Mouse (Mus musculus) testis, adult 2 months (tissue): Measurements from ENCODE around the gene Rad51b.

ENCODE experiments used
- CTCF ChIP-seq: fragments of 200-500 bp; IDR thresholded peaks from 2 replicates; pipeline ENCODE4 v1.5.1; 2012; ENCODE audit warnings: low read depth, mild to moderate bottlenecking, inconsistent platforms, low read length, moderate library complexity; ENCODE audit not compliant: control insufficient read depth, insufficient read depth, insufficient replicate concordance
- POLR2A ChIP-seq: fragments of 200-500 bp; IDR thresholded peaks from 2 replicates; pipeline ENCODE4 v1.6.1; 2012; ENCODE audit warnings: low read depth, mild to moderate bottlenecking, inconsistent platforms, low read length, moderate library complexity; ENCODE audit not compliant: control insufficient read depth

DNA sequence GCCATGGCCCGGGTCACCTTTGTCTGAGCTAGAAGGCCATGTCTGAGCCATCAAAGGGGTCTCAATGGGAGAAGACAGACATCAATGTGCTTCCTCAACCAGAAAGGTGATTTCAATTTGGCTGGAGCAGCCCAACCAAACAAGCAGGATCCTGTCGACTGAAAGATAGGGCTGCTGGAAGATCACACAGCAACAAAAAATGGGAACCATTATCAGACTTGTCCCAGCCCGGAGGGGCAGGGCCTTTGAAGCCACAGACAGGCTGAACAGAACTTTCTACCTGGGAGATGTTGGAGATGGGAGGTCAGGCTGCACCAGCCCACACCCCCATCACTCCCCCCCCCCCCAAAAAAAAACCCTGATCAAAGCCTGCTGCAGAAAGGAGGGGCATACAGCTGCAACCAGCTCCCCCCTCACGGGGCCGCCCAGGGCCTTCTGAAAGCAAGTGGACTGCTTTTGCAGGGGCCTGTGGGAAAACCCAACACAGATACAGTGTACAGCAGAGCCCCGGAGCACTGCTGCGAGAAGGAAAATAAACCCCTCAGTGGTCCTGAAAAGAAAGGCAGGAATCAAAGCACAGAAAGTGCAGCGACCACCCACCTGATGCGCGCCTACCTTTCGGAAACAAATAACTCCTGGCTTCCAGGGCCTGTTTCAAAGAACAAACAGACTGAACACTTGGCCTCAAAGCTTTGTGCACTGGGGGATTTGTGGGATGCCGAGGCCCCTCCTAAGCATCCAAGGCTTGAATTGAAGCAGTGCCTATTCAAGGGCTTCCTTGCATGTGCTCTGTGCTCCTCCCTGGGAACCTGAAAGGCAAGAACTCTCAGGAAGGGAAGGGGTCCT is 542.2 kb downstream of the Rad51b start:
- no peak for TF ChIP-seq POLR2A
- TF ChIP-seq CTCF = no peak
